Mouse (Mus musculus): Measurements from ENCODE around the gene Mroh8.
"Not testable (repeated sequence)": the region's sequence is repeated elsewhere in the genome, so short reads cannot be mapped to it uniquely, and the experiment has no call there.

- not testable (repeated sequence) for TF ChIP-seq POLR2A (IDR thresholded peaks at IDR 0.05; ENCODE audit: extremely low read depth, insufficient read depth, low read length); CTCF (IDR thresholded peaks at IDR 0.05; ENCODE audit: low read depth, low read length)
These were observed 80.9 kb downstream of the Mroh8 start for GRCm38 (mm10) chr2:157198405-157198804.

Data from liver, adult 2 months (tissue).